Mouse (Mus musculus): ENCODE measurements around the gene Irx6. TPM values are rescaled to one million over a fixed set of nuclear protein-coding genes. Genes with fewer than 3 reads are reported as not detected.

Irx6 gene
- total RNA-seq (2023; ENCODE audit: inconsistent age): not detected in 4 replicates

GRCm38 (mm10) chr8:92674244-92675128, at the start of gene Irx6:
TSS of gene Irx6 (plus strand) at chr8:92674288.

Other genes starting within 250 kb of the Irx6 start
- gene Mmp2, start 153.0 kb downstream of the Irx6 start, total RNA-seq (2023; ENCODE audit: inconsistent age): not detected in 4 replicates
- 8.4 to 14.6 TPM (median 12.3 TPM) in 4 replicates for gene Lpcat2, start 181.1 kb downstream of the Irx6 start, total RNA-seq (2023; ENCODE audit: inconsistent age)
- 0.93 to 1.8 TPM (median 1.1 TPM) in 4 replicates for gene Capns2, start 227.1 kb downstream of the Irx6 start, total RNA-seq (2023; ENCODE audit: inconsistent age)